Mouse (Mus musculus) ES-Bruce4 (cell line): Measurements from ENCODE around the gene Unc45b.
"Not testable (repeated sequence)": the region's sequence is repeated elsewhere in the genome, so short reads cannot be mapped to it uniquely, and the experiment has no call there.

ENCODE experiments used
- CTCF ChIP-seq: IDR thresholded peaks from one replicate; pipeline ENCODE4 v1.8.1; 2011; ENCODE audit warnings: low read depth, low read length
- EP300 ChIP-seq: IDR thresholded peaks from 2 replicates; pipeline ENCODE4 v1.6.1; 2011; ENCODE audit warnings: low read depth, low read length; ENCODE audit not compliant: insufficient read depth
- POLR2A ChIP-seq: IDR thresholded peaks from one replicate; pipeline ENCODE4 v1.8.1; 2011; ENCODE audit warnings: low read length; ENCODE audit not compliant: insufficient read depth

DNA sequence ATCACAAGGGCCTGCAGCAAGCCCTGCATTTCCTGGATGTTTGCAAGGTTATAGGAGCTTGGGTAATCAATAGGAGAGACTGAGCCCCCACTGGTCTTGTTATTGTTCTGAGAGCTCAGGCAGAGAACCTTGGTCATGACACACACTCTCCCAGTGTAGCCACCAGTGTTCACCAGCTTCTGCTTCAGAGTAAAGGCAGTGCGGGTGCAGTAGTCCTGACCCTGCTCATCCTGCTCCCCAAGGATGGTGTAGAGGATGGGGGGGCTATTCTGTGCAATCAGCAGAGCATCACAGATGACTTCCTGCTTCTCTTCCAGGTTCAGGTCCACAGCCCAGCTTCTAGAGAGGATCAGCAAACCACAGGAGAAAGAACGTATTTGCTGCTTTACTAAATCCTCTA lies 72.1 kb downstream of the Unc45b start:
- TF ChIP-seq CTCF, POLR2A, EP300: not testable (repeated sequence)
